Mouse (Mus musculus) cerebellum, adult 2 months (tissue): ENCODE results near the gene Plcg2.

ENCODE experiments used
- CTCF ChIP-seq: fragments of 200-500 bp; IDR thresholded peaks from 2 replicates; pipeline ENCODE4 v1.5.1; 2011; ENCODE audit warnings: low read depth, mild to moderate bottlenecking, control low read depth, low read length, moderate library complexity, borderline replicate concordance; ENCODE audit not compliant: insufficient read depth
- POLR2A ChIP-seq: fragments of 200-500 bp; IDR thresholded peaks from 2 replicates; pipeline ENCODE4 v1.6.1; 2011; ENCODE audit warnings: low read length, control low read depth, borderline replicate concordance; ENCODE audit not compliant: insufficient read depth

DNA sequence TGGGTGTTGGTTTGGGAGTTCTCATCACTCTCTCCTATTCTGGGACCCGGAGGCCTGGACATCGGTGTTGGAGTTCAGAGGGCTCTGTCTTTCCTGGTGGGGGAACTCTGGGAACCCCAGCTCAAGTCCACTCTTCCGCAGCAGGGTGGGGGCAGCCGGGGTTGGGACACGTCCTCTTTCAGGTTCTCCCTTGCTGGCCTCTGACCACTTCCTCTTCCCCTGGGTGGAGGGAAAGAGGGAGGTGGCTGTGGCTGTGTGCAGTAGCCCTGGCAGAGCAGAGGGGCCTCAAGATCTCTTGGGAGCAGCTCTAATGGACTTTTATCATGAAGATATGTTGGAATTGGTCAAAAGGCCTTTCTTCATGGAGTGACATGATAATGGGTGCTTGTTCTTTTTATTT is 16.3 kb upstream of the Plcg2 start:
- no peak for TF ChIP-seq CTCF
- TF ChIP-seq POLR2A: no peak
